Mouse (Mus musculus) G1E (cell line): ENCODE results near the gene Gm17387.

Experiments used
- CTCF ChIP-seq: IDR thresholded peaks from 2 replicates; pipeline ENCODE4 v1.5.1; 2012; ENCODE audit warnings: low read depth, low read length, inconsistent platforms, mixed read lengths
- GATA1 ChIP-seq: IDR thresholded peaks from 2 replicates; pipeline ENCODE4 v1.6.1; 2012; ENCODE audit warnings: borderline replicate concordance, low read length, inconsistent platforms, mixed read lengths
- POLR2AphosphoS5 ChIP-seq: IDR thresholded peaks from 2 replicates; pipeline ENCODE4 v1.6.1; 2012; ENCODE audit warnings: low read depth, low read length, inconsistent platforms; ENCODE audit not compliant: insufficient replicate concordance

DNA sequence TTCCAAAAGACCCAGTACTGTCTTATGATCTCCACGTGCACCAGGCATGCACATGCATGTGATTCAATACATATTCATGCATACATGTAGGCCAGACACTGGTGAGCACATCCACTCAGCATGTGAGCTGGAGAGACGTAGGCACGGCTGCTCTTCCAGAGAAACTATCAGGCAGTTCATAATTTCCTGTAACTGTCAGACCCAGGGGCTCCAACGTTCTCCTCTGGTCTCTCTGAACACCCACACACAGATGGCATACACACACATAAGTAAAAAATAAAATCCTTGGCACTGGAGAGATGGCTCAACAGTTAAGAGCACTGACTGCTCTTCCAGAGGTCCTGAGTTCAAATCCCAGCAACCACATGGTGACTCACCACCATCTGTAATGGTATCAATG lies 44.9 kb downstream of the Gm17387 start:
- TF ChIP-seq POLR2AphosphoS5 (no peak), CTCF (no peak), GATA1 (no peak)
